Mouse (Mus musculus): Measurements from ENCODE around the gene Dclre1c. TPM values are rescaled to one million over a fixed set of nuclear protein-coding genes. Genes with fewer than 3 reads are reported as not detected.
A peak's percentile ranks its signal among the peaks of the same experiment; 100 is the strongest.

Dclre1c gene
- polyA plus RNA-seq, 1 experiment from 2014 or later: 10.6 TPM

GRCm38 (mm10) chr2:3418883-3419431 is 5.0 kb upstream of the Dclre1c start:
- ATAC-seq (replicated peaks; ENCODE audit: low FRiP score) (peak; percentile 90), DNase-seq (ENCODE audit: low spot score) (peak; percentile 91)
- no peaks in the 10 kb centered on the region for H3K36me3 ChIP-seq (ENCODE audit: control insufficient read depth, insufficient read depth, low read length)
- 3% methylated on average over 38 of the region's 38 CpGs for WGBS
- H3K9me3 ChIP-seq (ENCODE audit: control insufficient read depth, low read length): no peaks in the 10 kb centered on the region
- H3K4me2 ChIP-seq: peak overlapping the region; percentile 88
- H3K27me3 ChIP-seq (replicated peaks; ENCODE audit: control insufficient read depth, insufficient read depth, low read length): no peaks in the 10 kb centered on the region; the same call in 1 of the 2 replicates
- H3K27ac ChIP-seq (ENCODE audit: low read depth, low read length): no peak overlapping the region
- H3K9ac ChIP-seq (ENCODE audit: low read depth, low read length): peak overlapping the region; percentile 37; the same call in 1 of the 2 replicates
- H3K4me1 ChIP-seq (replicated peaks; ENCODE audit: control insufficient read depth, insufficient read depth, low read length): no peaks in the 10 kb centered on the region
- peak overlapping the region; percentile 55 for H3K4me3 ChIP-seq (ENCODE audit: low read depth, low read length)

- Histone ChIP-seq H3K4me2 (no peak overlapping the region), H3K4me1 (replicated peaks; ENCODE audit: control insufficient read depth, insufficient read depth, low read length) (peaks cover 3% of the 10 kb centered on the region; the same call in 1 of the 2 replicates), H3K4me3 (ENCODE audit: low read depth, low read length) (no peak overlapping the region), H3K27ac (ENCODE audit: low read depth, low read length) (no peak overlapping the region), H3K9ac (ENCODE audit: low read depth, low read length) (no peak overlapping the region), H3K9me3 (ENCODE audit: control insufficient read depth, low read length) (no peaks in the 10 kb centered on the region), H3K36me3 (ENCODE audit: control insufficient read depth, insufficient read depth, low read length) (no peaks in the 10 kb centered on the region), H3K27me3 (replicated peaks; ENCODE audit: control insufficient read depth, insufficient read depth, low read length) (no peaks in the 10 kb centered on the region; the same call in 1 of the 2 replicates)
- ATAC-seq (replicated peaks; ENCODE audit: low FRiP score) (no peak), DNase-seq (ENCODE audit: low spot score) (no peak)
- 79% methylated on average over 4 of the region's 4 CpGs for WGBS
These were observed 3.8 kb upstream of the Dclre1c start for GRCm38 (mm10) chr2:3420157-3420556.

DNA sequence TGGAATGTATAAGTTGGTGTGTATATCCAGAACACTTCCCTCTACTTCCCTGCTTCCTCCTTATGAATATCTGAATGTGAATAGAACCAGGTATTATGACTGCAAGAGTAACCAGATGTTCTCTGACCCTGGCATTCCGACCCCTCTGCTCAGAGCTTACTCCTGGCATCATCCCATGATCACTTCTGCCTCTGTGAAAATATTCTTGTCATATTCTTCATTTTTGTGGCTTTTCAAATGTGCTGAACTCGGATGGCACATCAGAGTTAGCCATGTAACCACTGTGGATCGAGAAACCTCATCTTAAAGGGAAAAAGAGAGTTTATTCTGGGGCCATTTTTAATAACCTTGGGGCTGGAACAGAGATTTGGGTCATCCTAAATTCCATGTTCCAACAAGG is 1.4 kb upstream of the Dclre1c start, which contains the start of gene Meig1:
Gene Meig1 (minus strand): TSS at position 101 of the 400 bp plus-strand sequence.
- peak within 1 kb of the TSS; percentile 90 for H3K4me2 ChIP-seq

GRCm38 (mm10) chr2:3424579-3424910 is 614 bp downstream of the Dclre1c start:
- Histone ChIP-seq H3K4me3 (ENCODE audit: low read depth, low read length) (peak overlapping the region; percentile 75), H3K9ac (ENCODE audit: low read depth, low read length) (peak overlapping the region; percentile 82), H3K9me3 (ENCODE audit: control insufficient read depth, low read length) (no peaks in the 10 kb centered on the region), H3K36me3 (ENCODE audit: control insufficient read depth, insufficient read depth, low read length) (no peaks in the 10 kb centered on the region), H3K4me2 (peak overlapping the region; percentile 90), H3K4me1 (replicated peaks; ENCODE audit: control insufficient read depth, insufficient read depth, low read length) (peaks cover 3% of the 10 kb centered on the region; the same call in 1 of the 2 replicates), H3K27me3 (replicated peaks; ENCODE audit: control insufficient read depth, insufficient read depth, low read length) (no peaks in the 10 kb centered on the region), H3K27ac (ENCODE audit: low read depth, low read length) (no peak overlapping the region)
- ATAC-seq (replicated peaks; ENCODE audit: low FRiP score) (peak; percentile 18), DNase-seq (ENCODE audit: low spot score) (no peak)
- WGBS: 5% methylated on average over 10 of the region's 10 CpGs

More for the DNA sequence above, 1.4 kb upstream of the Dclre1c start, which contains the start of gene Meig1:
- ATAC-seq (replicated peaks; ENCODE audit: low FRiP score) (no peak), DNase-seq (ENCODE audit: low spot score) (no peak)
- H3K9me3 ChIP-seq (ENCODE audit: control insufficient read depth, low read length): no peaks in the 10 kb centered on the region
- no peaks in the 10 kb centered on the region for H3K36me3 ChIP-seq (ENCODE audit: control insufficient read depth, insufficient read depth, low read length)
- H3K9ac ChIP-seq (ENCODE audit: low read depth, low read length): no peak within 1 kb of the TSS
- peak within 1 kb of the TSS; percentile 75 for H3K4me3 ChIP-seq (ENCODE audit: low read depth, low read length)
- no peak within 1 kb of the TSS for H3K27ac ChIP-seq (ENCODE audit: low read depth, low read length)
- H3K4me1 ChIP-seq (replicated peaks; ENCODE audit: control insufficient read depth, insufficient read depth, low read length): peaks cover 3% of the 10 kb centered on the region; the same call in 1 of the 2 replicates
- WGBS: 68% methylated on average over 3 of the region's 3 CpGs
- no peaks in the 10 kb centered on the region; the same call in 1 of the 2 replicates for H3K27me3 ChIP-seq (replicated peaks; ENCODE audit: control insufficient read depth, insufficient read depth, low read length)

- Histone ChIP-seq H3K9me3 (ENCODE audit: control insufficient read depth, low read length) (no peaks in the 10 kb centered on the region), H3K36me3 (ENCODE audit: control insufficient read depth, insufficient read depth, low read length) (peaks cover 2% of the 10 kb centered on the region), H3K4me2 (no peak overlapping the region), H3K4me1 (replicated peaks; ENCODE audit: control insufficient read depth, insufficient read depth, low read length) (no peaks in the 10 kb centered on the region), H3K27ac (ENCODE audit: low read depth, low read length) (no peak overlapping the region), H3K27me3 (replicated peaks; ENCODE audit: control insufficient read depth, insufficient read depth, low read length) (no peaks in the 10 kb centered on the region), H3K4me3 (ENCODE audit: low read depth, low read length) (no peak overlapping the region), H3K9ac (ENCODE audit: low read depth, low read length) (no peak overlapping the region)
- 80% methylated on average over 9 of the region's 9 CpGs for whole genome bisulfite sequencing
- DNase-seq (ENCODE audit: low spot score) (no peak), ATAC-seq (replicated peaks; ENCODE audit: low FRiP score) (no peak)
These were observed 7.0 kb downstream of the Dclre1c start for GRCm38 (mm10) chr2:3430956-3431355.

- Histone ChIP-seq H3K4me2 (no peak overlapping the region), H3K4me3 (ENCODE audit: low read depth, low read length) (no peak overlapping the region), H3K4me1 (replicated peaks; ENCODE audit: control insufficient read depth, insufficient read depth, low read length) (no peaks in the 10 kb centered on the region), H3K9me3 (ENCODE audit: control insufficient read depth, low read length) (no peaks in the 10 kb centered on the region), H3K27me3 (replicated peaks; ENCODE audit: control insufficient read depth, insufficient read depth, low read length) (no peaks in the 10 kb centered on the region), H3K27ac (ENCODE audit: low read depth, low read length) (no peak overlapping the region), H3K36me3 (ENCODE audit: control insufficient read depth, insufficient read depth, low read length) (peaks cover 2% of the 10 kb centered on the region), H3K9ac (ENCODE audit: low read depth, low read length) (no peak overlapping the region)
- WGBS: 84% methylated on average over 6 of the region's 6 CpGs
- ATAC-seq (replicated peaks; ENCODE audit: low FRiP score): no peak
- no peak for DNase-seq (ENCODE audit: low spot score)
These were observed 11.6 kb downstream of the Dclre1c start for GRCm38 (mm10) chr2:3435369-3436061.

GRCm38 (mm10) chr2:3437956-3438355 is 14.0 kb downstream of the Dclre1c start:
- Histone ChIP-seq H3K9me3 (ENCODE audit: control insufficient read depth, low read length) (no peaks in the 10 kb centered on the region), H3K27ac (ENCODE audit: low read depth, low read length) (no peak overlapping the region), H3K9ac (ENCODE audit: low read depth, low read length) (no peak overlapping the region), H3K4me3 (ENCODE audit: low read depth, low read length) (no peak overlapping the region), H3K36me3 (ENCODE audit: control insufficient read depth, insufficient read depth, low read length) (peaks cover 3% of the 10 kb centered on the region), H3K27me3 (replicated peaks; ENCODE audit: control insufficient read depth, insufficient read depth, low read length) (no peaks in the 10 kb centered on the region), H3K4me2 (no peak overlapping the region), H3K4me1 (replicated peaks; ENCODE audit: control insufficient read depth, insufficient read depth, low read length) (no peaks in the 10 kb centered on the region)
- 73% methylated on average over 7 of the region's 7 CpGs for WGBS
- DNase-seq (ENCODE audit: low spot score) (no peak), ATAC-seq (replicated peaks; ENCODE audit: low FRiP score) (no peak)

- H3K36me3 ChIP-seq (ENCODE audit: control insufficient read depth, insufficient read depth, low read length): peaks cover 5% of the 10 kb centered on the region
- no peak for DNase-seq (ENCODE audit: low spot score)
These were observed 20.3 kb downstream of the Dclre1c start for GRCm38 (mm10) chr2:3444206-3444605.

DNA sequence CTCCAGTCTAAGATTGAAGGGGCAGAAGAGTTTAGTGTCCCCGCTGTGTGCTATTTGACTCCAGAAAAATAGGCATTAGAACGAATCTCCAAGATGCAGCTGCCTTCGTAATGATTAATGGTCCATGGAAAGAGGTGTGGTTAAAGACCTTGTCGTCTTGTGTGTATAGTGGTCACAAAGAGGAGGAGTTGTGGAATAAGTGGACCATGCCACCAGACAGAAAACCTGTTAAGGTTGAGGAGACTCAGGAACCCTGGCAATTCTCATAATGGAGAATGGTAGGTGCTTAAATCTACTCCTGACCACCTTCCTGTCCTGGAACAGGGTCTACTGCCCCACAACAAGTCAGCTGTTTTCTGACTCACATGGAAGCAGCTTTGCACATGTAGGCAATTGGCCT is 22.1 kb downstream of the Dclre1c start:
- no peaks in the 10 kb centered on the region for H3K27me3 ChIP-seq (replicated peaks; ENCODE audit: control insufficient read depth, insufficient read depth, low read length)
- H3K4me2 ChIP-seq: no peak overlapping the region
- DNase-seq (ENCODE audit: low spot score) (no peak), ATAC-seq (replicated peaks; ENCODE audit: low FRiP score) (no peak)
- H3K9ac ChIP-seq (ENCODE audit: low read depth, low read length): no peak overlapping the region
- H3K27ac ChIP-seq (ENCODE audit: low read depth, low read length): no peak overlapping the region
- no peaks in the 10 kb centered on the region for H3K9me3 ChIP-seq (ENCODE audit: control insufficient read depth, low read length)
- no peaks in the 10 kb centered on the region for H3K4me1 ChIP-seq (replicated peaks; ENCODE audit: control insufficient read depth, insufficient read depth, low read length)
- no peak overlapping the region for H3K4me3 ChIP-seq (ENCODE audit: low read depth, low read length)
- H3K36me3 ChIP-seq (ENCODE audit: control insufficient read depth, insufficient read depth, low read length): peaks cover 5% of the 10 kb centered on the region
- WGBS: 85% methylated on average over 4 of the region's 4 CpGs

More at GRCm38 (mm10) chr2:3444206-3444605, 20.3 kb downstream of the Dclre1c start:
- Histone ChIP-seq H3K9ac (ENCODE audit: low read depth, low read length) (no peak overlapping the region), H3K4me3 (ENCODE audit: low read depth, low read length) (no peak overlapping the region), H3K9me3 (ENCODE audit: control insufficient read depth, low read length) (no peaks in the 10 kb centered on the region), H3K27me3 (replicated peaks; ENCODE audit: control insufficient read depth, insufficient read depth, low read length) (no peaks in the 10 kb centered on the region), H3K4me2 (no peak overlapping the region), H3K27ac (ENCODE audit: low read depth, low read length) (no peak overlapping the region), H3K4me1 (replicated peaks; ENCODE audit: control insufficient read depth, insufficient read depth, low read length) (no peaks in the 10 kb centered on the region)
- WGBS: 87% methylated on average over 7 of the region's 7 CpGs
- no peak for ATAC-seq (replicated peaks; ENCODE audit: low FRiP score)

All from liver, embryonic 11.5 days (tissue).